Mouse (Mus musculus): ENCODE data around the gene Sprr2h.

Gene Sprr2h

DNA sequence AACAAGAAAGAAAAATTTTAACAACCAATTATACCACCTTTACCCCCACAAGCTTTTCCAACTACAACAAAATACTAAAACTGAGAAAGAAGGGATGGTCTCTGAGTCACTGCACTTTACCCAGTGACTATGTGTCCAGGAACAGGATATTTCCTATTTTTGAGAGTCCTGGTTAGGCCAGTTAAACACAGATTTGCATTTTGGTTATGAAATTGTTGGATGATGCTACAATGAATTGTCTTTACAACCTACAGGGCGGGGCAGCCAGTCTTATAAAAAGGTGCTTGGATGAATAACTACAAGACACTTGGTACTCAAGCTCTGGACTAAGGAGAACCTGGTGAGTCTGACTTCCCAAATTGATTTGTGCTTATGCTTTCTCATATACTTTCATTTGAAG lies at the start of gene Sprr2h:
TSS of gene Sprr2h (plus strand) at position 301 of the 400 bp plus-strand sequence.
- DNase-seq (ENCODE audit: low spot score in 2 of 2): no peak

GRCm38 (mm10) chr3:92336278-92336677 lies 49.2 kb upstream of the Sprr2h start:
- DNase-seq (ENCODE audit: low spot score in 2 of 2): no peak

GRCm38 (mm10) chr3:92338840-92339239 lies 46.6 kb upstream of the Sprr2h start, which contains the start of gene Sprr2d:
Gene Sprr2d, plus strand, starts transcription at chr3:92339140.
- DNase-seq (ENCODE audit: low spot score in 2 of 2): no peak

DNA sequence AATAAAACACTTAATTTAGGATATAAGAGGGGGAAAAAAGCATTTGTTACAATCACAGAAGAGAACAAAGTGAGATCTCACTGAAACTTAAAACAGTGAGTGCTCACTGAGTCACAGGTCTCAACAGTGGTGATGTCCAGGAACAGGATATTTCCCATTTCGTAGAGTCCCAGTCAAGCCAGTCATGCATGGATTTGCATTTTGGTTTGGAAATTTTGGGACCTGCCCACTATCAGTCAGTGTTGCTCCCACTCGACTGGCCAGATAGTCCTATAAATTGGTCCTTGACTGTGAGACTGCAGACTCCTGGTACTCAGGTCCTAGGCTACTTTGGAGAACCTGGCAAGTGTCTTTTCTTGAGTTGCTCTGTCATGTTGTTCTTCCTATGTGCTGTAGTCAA lies 33.6 kb upstream of the Sprr2h start, which contains the start of gene Sprr2e:
TSS of gene Sprr2e (plus strand) at position 301 of the 400 bp plus-strand sequence.
- DNase-seq (ENCODE audit: low spot score in 2 of 2): no peak

DNA sequence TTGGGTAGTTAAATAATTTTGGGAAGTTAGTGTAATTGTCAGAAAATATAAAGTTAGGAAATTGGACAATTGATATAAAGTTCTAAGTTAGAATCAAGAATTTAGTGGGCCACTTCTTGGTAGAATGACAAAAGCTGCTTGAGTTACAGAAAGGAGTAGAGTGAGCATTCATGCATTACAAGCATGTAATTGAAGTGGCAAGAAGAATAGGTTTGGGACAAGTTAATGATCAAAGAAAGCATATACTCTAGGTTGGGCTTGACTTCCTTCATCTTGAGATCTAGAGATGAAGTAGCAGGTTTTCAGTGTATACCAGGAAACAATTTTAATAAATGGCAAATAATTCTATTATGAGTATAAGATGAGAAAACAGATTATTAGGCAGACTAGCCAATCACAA lies 23.9 kb upstream of the Sprr2h start:
- DNase-seq (ENCODE audit: low spot score in 2 of 2): no peak

- no peak for DNase-seq (ENCODE audit: low spot score in 2 of 2)
Observed at GRCm38 (mm10) chr3:92364887-92365286, 20.6 kb upstream of the Sprr2h start, which contains the start of gene Sprr2f. Gene Sprr2f, plus strand, starts transcription at chr3:92365187.

- no peak for DNase-seq (ENCODE audit: low spot score in 2 of 2)
Observed at GRCm38 (mm10) chr3:92373613-92374012, 11.9 kb upstream of the Sprr2h start.

GRCm38 (mm10) chr3:92394301-92394700 lies 8.8 kb downstream of the Sprr2h start:
- DNase-seq (ENCODE audit: low spot score in 2 of 2): no peak

DNA sequence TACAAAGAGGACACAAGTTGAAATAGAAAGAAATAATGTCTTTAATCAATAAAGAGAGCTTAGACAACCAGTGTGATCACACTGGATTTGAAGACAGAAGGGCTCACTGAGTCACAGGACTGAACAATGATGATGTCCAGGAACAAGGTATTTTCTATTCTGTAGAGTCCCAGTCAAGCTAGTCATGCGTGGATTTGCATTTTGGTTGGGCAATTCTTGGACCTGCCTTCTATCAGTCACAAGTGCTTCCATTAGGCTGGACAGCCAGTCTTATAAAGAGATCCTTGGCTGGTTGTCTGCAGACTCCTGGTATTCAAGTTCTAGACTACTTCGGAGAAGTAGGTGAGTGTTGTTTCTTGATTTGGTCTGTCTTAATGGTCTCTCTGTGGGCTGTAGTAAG lies 22.2 kb downstream of the Sprr2h start, which contains the start of gene Sprr2i:
TSS of gene Sprr2i (plus strand) at position 301 of the 400 bp plus-strand sequence.
- no peak for DNase-seq (ENCODE audit: low spot score in 2 of 2)

- no peak for DNase-seq (ENCODE audit: low spot score in 2 of 2)
Observed at GRCm38 (mm10) chr3:92417782-92418181, 32.3 kb downstream of the Sprr2h start, which contains the start of gene Sprr2j-ps. Gene Sprr2j-ps, plus strand, starts transcription at chr3:92418082.

DNA sequence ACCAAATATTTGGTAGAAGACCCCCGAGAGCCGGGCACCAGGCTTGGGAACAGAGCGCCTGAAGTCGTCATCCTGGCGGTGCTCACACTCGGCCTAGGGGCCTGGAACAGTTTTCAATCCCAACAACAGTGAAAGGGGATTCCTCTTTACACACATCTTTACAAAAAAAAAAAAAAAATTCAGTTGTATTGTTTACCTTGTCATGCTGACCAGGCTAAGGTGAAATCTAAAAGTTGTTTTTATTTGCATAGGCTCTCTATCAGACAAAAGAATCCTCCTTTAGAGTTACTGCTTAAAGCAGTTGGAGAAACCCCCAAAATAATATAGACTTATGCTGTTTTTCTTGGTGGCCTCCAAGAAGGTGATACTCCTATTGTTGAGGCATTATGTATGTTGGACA lies 43.8 kb downstream of the Sprr2h start, which contains the start of gene Gm9774:
TSS of gene Gm9774 (minus strand) at position 101 of the 400 bp plus-strand sequence.
- DNase-seq (ENCODE audit: low spot score in 2 of 2): no peak

DNA sequence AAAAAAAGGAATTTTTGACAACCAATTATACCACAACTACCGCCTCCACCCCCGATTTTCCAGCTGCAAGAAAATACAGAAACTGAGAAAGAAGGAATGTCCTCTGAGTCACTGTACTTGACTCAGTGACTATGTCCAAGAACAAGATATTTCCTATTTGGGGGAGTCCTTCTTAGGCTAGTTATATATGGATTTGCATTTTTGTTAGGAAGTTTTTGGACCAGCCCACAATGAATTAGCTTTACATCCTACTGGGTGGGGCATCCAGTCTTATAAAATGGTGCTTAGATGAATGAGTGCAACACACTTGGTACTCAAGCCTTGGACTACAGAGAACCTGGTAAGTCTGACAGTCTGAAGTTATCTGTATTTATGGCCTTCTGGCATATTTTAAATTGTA lies 46.8 kb downstream of the Sprr2h start, which contains the start of gene Sprr2k:
TSS of gene Sprr2k (plus strand) at position 301 of the 400 bp plus-strand sequence.
- no peak for DNase-seq (ENCODE audit: low spot score in 2 of 2)

Measured in right cerebral cortex, postnatal 10 days (tissue).